Mouse (Mus musculus): ENCODE measurements at regions not wholly inside any gene's neighbourhood (a gene's known extent, or its start where the extent isn't known, plus 50 kb on each side); places are given as distances from the start of the nearest gene placed in this dataset.
"Not testable (repeated sequence)": the region's sequence is repeated elsewhere in the genome, so short reads cannot be mapped to it uniquely, and the experiment has no call there.

GRCm38 (mm10) chr5:81878563-81878962 is 858.6 kb downstream of the Adgrl3 start:
- no peak for DNase-seq

- no peak for DNase-seq
Observed at GRCm38 (mm10) chr5:81893358-81893757, 873.4 kb downstream of the Adgrl3 start.

- DNase-seq = no peak
Observed at GRCm38 (mm10) chr5:81909368-81909767, 889.4 kb downstream of the Adgrl3 start.

- no peak for DNase-seq
Observed at GRCm38 (mm10) chr5:81909964-81910363, 890.0 kb downstream of the Adgrl3 start.

- no peak for DNase-seq
Observed at GRCm38 (mm10) chr5:81916667-81917066, 896.7 kb downstream of the Adgrl3 start.

- no peak for DNase-seq
Observed at GRCm38 (mm10) chr5:81940798-81941197, 920.9 kb downstream of the Adgrl3 start.

- peak; percentile 80 for DNase-seq
Observed at GRCm38 (mm10) chr5:81969685-81970524, 950.0 kb downstream of the Adgrl3 start.

- peak; percentile 64 for DNase-seq
Observed at GRCm38 (mm10) chr5:81970525-81971011, 950.6 kb downstream of the Adgrl3 start.

- DNase-seq = peak; percentile 66
Observed at GRCm38 (mm10) chr5:81976515-81976914, 956.6 kb downstream of the Adgrl3 start.

- no peak for DNase-seq
Observed at GRCm38 (mm10) chr5:81983351-81983750, 963.4 kb downstream of the Adgrl3 start.

- DNase-seq = no peak
Observed at GRCm38 (mm10) chr5:81988069-81988468, 968.1 kb downstream of the Adgrl3 start.

- no peak for DNase-seq
Observed at GRCm38 (mm10) chr5:82007955-82008354, 988.0 kb downstream of the Adgrl3 start.

GRCm38 (mm10) chr5:82024126-82024525 is 1004.2 kb downstream of the Adgrl3 start:
- no peak for DNase-seq

- peak; percentile 90 for DNase-seq
Observed at GRCm38 (mm10) chr5:82034776-82035175, 1014.8 kb downstream of the Adgrl3 start.

GRCm38 (mm10) chr5:82046106-82046505 is 1026.2 kb downstream of the Adgrl3 start:
- no peak for DNase-seq

- no peak for DNase-seq
Observed at GRCm38 (mm10) chr5:82059108-82059838, 1039.3 kb downstream of the Adgrl3 start.

- DNase-seq = no peak
Observed at GRCm38 (mm10) chr5:82060679-82061078, 1040.7 kb downstream of the Adgrl3 start.

- not testable (repeated sequence) for DNase-seq
Observed at GRCm38 (mm10) chr5:82069221-82069620, 1049.3 kb downstream of the Adgrl3 start.

- no peak for DNase-seq
Observed at GRCm38 (mm10) chr5:82089401-82089800, 1069.5 kb downstream of the Adgrl3 start.

- no peak for DNase-seq
Observed at GRCm38 (mm10) chr5:82103056-82103807, 1083.3 kb downstream of the Adgrl3 start.

GRCm38 (mm10) chr5:82103857-82104256 is 1083.9 kb downstream of the Adgrl3 start:
- DNase-seq = no peak

GRCm38 (mm10) chr5:82125921-82126459 is 1106.1 kb downstream of the Adgrl3 start:
- DNase-seq = no peak

GRCm38 (mm10) chr5:82142063-82142462 is 1122.1 kb downstream of the Adgrl3 start:
- DNase-seq = no peak

Measured in heart, adult 11 months (tissue).